Mouse (Mus musculus): ENCODE results near the gene Idi2. TPM values are rescaled to one million over a fixed set of nuclear protein-coding genes. Genes with fewer than 3 reads are reported as not detected.
"Not testable (repeated sequence)": the region's sequence is repeated elsewhere in the genome, so short reads cannot be mapped to it uniquely, and the experiment has no call there.

Gene Idi2
- not detected in 2 replicates for polyA plus RNA-seq (2016; fragmentation: Nextera tagmentation; extraction: Ambion mirVana)

DNA sequence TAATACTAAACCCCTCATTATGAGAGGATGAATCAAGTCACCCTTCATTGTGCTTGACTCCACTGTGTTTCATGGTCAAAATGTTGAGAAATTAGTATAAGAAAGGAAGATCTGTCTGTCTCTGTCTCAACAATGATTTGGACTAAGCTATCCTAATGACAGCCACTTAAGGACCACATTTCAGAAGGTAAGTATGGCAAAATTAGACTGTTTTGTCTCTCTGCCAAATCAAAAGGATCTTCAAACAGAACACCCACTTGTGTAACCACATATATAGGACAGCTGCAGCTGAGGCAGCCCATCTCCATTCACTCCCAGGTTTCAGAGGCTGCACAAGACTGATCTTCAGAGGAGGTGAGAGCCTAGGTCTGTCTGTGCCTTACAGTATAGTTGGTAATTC, at the start of gene Idi2:
Idi2 (plus strand) TSS at position 301 of the 400 bp plus-strand sequence.
- not testable (repeated sequence) for H3K9ac ChIP-seq; H3K4me1 ChIP-seq; H3K4me2 ChIP-seq (replicated peaks); H3K4me3 ChIP-seq; ATAC-seq (ENCODE audit: low FRiP score); H3K36me3 ChIP-seq; H3K27me3 ChIP-seq; H3K27ac ChIP-seq; H3K9me3 ChIP-seq (replicated peaks)

- not testable (repeated sequence) for H3K4me2 ChIP-seq (replicated peaks); H3K4me1 ChIP-seq; H3K9ac ChIP-seq; H3K27ac ChIP-seq; ATAC-seq (ENCODE audit: low FRiP score); H3K27me3 ChIP-seq; H3K4me3 ChIP-seq; H3K36me3 ChIP-seq
- peaks cover 18% of the 10 kb centered on the region for H3K9me3 ChIP-seq (replicated peaks)
- 94% methylated on average over 2 of the region's 2 CpGs for WGBS
Observed at GRCm38 (mm10) chr13:8905986-8906385, 46.7 kb upstream of the Idi2 start.

DNA sequence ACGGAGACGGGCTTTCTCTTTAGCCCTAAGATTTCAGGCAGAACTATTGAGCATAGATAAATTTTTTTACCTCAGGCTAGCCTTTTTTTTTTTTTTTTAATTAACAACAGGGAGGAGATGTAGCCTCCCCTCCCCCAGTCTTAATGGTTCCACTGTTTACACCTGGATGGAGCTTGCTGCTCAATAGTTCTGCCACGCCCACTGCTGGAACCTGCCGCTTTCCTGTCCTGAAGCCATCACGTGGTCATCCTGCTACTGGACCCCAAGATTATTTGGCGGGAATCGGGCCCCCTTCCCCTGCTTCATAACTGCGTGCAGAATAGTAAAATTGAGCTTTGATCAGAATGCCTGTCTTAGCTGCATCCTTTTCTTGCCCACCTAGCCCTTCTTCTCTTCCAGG, 38.8 kb upstream of the Idi2 start:
- not testable (repeated sequence) for H3K4me1 ChIP-seq; H3K27ac ChIP-seq; H3K27me3 ChIP-seq; H3K36me3 ChIP-seq; H3K4me2 ChIP-seq (replicated peaks); H3K9me3 ChIP-seq (replicated peaks); H3K9ac ChIP-seq; H3K4me3 ChIP-seq; ATAC-seq (ENCODE audit: low FRiP score)
- 94% methylated on average over 8 of the region's 8 CpGs for WGBS

GRCm38 (mm10) chr13:8933499-8933898, 19.2 kb upstream of the Idi2 start:
- Histone ChIP-seq H3K27ac (no peak overlapping the region), H3K36me3 (no peaks in the 10 kb centered on the region), H3K9ac (no peak overlapping the region), H3K9me3 (replicated peaks) (no peaks in the 10 kb centered on the region), H3K4me3 (no peak overlapping the region), H3K4me2 (replicated peaks) (no peak overlapping the region), H3K4me1 (no peaks in the 10 kb centered on the region), H3K27me3 (no peaks in the 10 kb centered on the region)
- 70% methylated on average over 2 of the region's 2 CpGs for WGBS
- no peak for ATAC-seq (ENCODE audit: low FRiP score)

DNA sequence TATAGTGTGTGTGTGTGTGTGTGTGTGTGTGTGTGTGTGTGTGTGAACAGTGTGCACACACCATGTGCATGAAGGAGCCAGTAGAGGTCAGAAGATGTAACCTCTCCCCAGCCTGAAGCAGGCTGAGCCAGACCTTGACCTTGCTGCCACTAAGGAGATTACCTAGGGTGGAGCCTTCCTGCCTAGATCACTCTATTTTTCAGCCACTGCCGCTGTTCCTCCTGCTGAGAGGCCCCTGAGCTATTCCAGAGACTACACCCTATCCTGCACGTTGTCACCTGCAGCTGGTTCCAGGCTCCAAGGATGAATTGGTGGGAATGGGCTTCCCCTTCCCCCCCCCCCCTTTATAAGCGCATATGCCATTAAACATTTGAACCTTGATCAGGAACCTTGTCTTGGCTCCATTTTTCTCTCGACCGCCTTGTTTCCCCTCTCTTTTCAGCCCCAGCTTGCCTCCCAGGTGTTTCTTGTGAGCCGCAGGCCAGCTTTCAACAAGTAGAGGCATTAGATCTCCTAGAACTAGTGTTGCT, 15.0 kb upstream of the Idi2 start:
- not testable (repeated sequence) for H3K36me3 ChIP-seq; H3K4me1 ChIP-seq; H3K4me2 ChIP-seq (replicated peaks); H3K27ac ChIP-seq; H3K4me3 ChIP-seq; H3K9ac ChIP-seq; ATAC-seq (ENCODE audit: low FRiP score); H3K9me3 ChIP-seq (replicated peaks); H3K27me3 ChIP-seq
- 84% methylated on average over 6 of the region's 6 CpGs for WGBS

DNA sequence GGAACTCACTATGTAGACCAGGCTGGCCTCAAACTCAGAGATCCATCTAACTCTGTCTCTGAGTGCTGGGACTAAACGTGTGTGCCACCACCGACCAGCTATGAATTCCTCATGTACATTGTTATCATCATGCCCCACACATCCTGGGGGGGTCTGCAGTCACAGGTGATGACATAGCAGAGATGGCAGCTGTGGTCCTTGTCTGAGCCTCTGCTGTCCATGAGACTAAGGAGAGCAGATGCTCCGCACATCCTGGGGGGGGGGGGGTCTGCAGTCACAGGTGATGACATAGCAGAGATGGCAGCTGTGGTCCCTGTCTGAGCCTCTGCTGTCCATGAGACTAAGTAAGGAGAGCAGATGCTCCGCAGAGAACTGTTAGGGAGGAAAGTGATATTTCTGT, 11.6 kb upstream of the Idi2 start:
- not testable (repeated sequence) for H3K4me3 ChIP-seq; ATAC-seq (ENCODE audit: low FRiP score); H3K9ac ChIP-seq; H3K36me3 ChIP-seq; H3K4me1 ChIP-seq; H3K27ac ChIP-seq; H3K4me2 ChIP-seq (replicated peaks); H3K9me3 ChIP-seq (replicated peaks); H3K27me3 ChIP-seq
- 87% methylated on average over 4 of the region's 4 CpGs for WGBS

DNA sequence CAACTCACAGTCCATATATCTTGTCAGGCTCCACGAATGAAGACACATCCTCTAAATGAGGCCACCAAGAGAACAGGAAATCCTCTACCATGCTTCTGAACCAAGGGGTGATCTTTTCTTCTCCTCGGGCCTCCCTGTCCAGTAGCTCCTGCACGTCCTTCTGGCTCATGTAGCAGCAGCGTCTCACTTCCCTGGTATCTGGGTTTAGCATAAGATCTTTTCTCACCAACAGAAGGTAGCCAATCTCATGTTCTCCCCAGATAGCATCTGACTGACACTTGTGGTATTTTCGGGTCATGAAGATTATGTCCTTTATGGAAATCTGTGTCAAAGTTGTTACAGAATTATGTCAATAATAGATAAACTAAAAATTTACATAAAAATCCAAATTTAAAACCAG, 11.0 kb upstream of the Idi2 start:
- 67% methylated on average over 1 of the region's 5 CpGs for WGBS
- not testable (repeated sequence) for H3K4me3 ChIP-seq; H3K27me3 ChIP-seq; H3K36me3 ChIP-seq; H3K9me3 ChIP-seq (replicated peaks); H3K4me2 ChIP-seq (replicated peaks); ATAC-seq (ENCODE audit: low FRiP score); H3K9ac ChIP-seq; H3K27ac ChIP-seq; H3K4me1 ChIP-seq

DNA sequence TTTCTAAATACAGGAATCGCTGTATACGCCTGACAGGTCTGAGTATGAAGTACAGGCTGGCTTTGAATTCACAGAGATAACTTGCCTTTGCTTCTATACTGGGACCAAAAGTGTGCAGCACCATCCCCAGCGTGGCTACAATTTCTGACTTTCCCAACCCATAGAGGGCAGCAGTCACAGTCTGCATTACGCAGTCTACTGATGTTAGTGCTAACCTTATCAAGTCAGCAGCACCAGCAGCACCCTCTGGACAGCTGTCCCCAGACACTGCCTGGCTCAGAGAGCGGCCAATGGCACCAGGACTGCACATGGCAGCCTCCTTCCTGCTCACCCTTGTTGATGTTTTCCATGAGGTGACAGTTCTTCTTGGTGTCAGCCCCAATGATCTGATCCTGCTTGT, 8.8 kb upstream of the Idi2 start:
- H3K9me3 ChIP-seq (replicated peaks); H3K9ac ChIP-seq; H3K27ac ChIP-seq; H3K4me1 ChIP-seq; ATAC-seq (ENCODE audit: low FRiP score); H3K36me3 ChIP-seq; H3K4me3 ChIP-seq; H3K4me2 ChIP-seq (replicated peaks); H3K27me3 ChIP-seq: not testable (repeated sequence)
- no CpG with 5 or more reads among the region's 5 CpGs for WGBS

DNA sequence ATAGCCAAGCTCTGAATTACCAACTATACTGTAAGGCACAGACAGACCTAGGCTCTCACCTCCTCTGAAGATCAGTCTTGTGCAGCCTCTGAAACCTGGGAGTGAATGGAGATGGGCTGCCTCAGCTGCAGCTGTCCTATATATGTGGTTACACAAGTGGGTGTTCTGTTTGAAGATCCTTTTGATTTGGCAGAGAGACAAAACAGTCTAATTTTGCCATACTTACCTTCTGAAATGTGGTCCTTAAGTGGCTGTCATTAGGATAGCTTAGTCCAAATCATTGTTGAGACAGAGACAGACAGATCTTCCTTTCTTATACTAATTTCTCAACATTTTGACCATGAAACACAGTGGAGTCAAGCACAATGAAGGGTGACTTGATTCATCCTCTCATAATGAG, 4.5 kb upstream of the Idi2 start, which contains the start of gene Gm9745:
Gm9745 (minus strand) TSS at position 101 of the 400 bp plus-strand sequence.
- not testable (repeated sequence) for ATAC-seq (ENCODE audit: low FRiP score)

GRCm38 (mm10) chr13:8955127-8955526, 2.5 kb downstream of the Idi2 start:
- H3K9ac ChIP-seq; H3K4me1 ChIP-seq; H3K27ac ChIP-seq; H3K9me3 ChIP-seq (replicated peaks); H3K4me3 ChIP-seq; H3K4me2 ChIP-seq (replicated peaks); ATAC-seq (ENCODE audit: low FRiP score); H3K27me3 ChIP-seq; H3K36me3 ChIP-seq: not testable (repeated sequence)
- whole genome bisulfite sequencing: 68% methylated on average over 1 of the region's 2 CpGs

More for the DNA sequence above, 4.5 kb upstream of the Idi2 start, which contains the start of gene Gm9745:
- H3K4me3 ChIP-seq; H3K36me3 ChIP-seq; H3K9ac ChIP-seq; H3K27me3 ChIP-seq; H3K4me2 ChIP-seq (replicated peaks); H3K27ac ChIP-seq; H3K4me1 ChIP-seq; H3K9me3 ChIP-seq (replicated peaks): not testable (repeated sequence)

DNA sequence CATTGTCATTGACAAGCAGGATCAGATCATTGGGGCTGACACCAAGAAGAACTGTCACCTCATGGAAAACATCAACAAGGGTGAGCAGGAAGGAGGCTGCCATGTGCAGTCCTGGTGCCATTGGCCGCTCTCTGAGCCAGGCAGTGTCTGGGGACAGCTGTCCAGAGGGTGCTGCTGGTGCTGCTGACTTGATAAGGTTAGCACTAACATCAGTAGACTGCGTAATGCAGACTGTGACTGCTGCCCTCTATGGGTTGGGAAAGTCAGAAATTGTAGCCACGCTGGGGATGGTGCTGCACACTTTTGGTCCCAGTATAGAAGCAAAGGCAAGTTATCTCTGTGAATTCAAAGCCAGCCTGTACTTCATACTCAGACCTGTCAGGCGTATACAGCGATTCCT, 4.2 kb downstream of the Idi2 start:
- not testable (repeated sequence) for H3K9ac ChIP-seq; H3K36me3 ChIP-seq; H3K4me1 ChIP-seq; ATAC-seq (ENCODE audit: low FRiP score); H3K4me3 ChIP-seq; H3K4me2 ChIP-seq (replicated peaks); H3K9me3 ChIP-seq (replicated peaks); H3K27ac ChIP-seq; H3K27me3 ChIP-seq
- no CpG with 5 or more reads among the region's 5 CpGs for WGBS

- WGBS: 92% methylated on average over 1 of the region's 5 CpGs
- ATAC-seq (ENCODE audit: low FRiP score); H3K36me3 ChIP-seq; H3K27me3 ChIP-seq; H3K4me3 ChIP-seq; H3K4me2 ChIP-seq (replicated peaks); H3K9ac ChIP-seq; H3K9me3 ChIP-seq (replicated peaks); H3K4me1 ChIP-seq; H3K27ac ChIP-seq: not testable (repeated sequence)
Observed at GRCm38 (mm10) chr13:8959058-8959457, 6.4 kb downstream of the Idi2 start.

DNA sequence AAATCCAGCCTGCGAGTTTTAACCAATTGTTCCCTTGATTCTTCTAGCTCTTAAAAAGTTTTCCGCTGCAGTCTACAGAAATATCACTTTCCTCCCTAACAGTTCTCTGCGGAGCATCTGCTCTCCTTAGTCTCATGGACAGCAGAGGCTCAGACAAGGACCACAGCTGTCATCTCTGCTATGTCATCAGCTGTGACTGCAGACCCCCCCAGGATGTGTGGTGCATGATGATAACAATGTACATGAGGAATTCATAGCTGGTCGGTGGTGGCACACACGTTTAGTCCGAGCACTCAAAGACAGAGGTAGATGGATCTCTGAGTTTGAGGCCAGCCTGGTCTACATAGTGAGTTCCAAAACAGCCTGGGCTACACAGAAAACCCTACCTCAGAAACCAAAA, 6.9 kb downstream of the Idi2 start:
- H3K36me3 ChIP-seq; H3K4me3 ChIP-seq; H3K4me1 ChIP-seq; H3K9me3 ChIP-seq (replicated peaks); H3K27ac ChIP-seq; H3K4me2 ChIP-seq (replicated peaks); ATAC-seq (ENCODE audit: low FRiP score); H3K27me3 ChIP-seq; H3K9ac ChIP-seq: not testable (repeated sequence)
- WGBS: 91% methylated on average over 5 of the region's 6 CpGs

Measured in hindbrain, embryonic 12.5 days (tissue).